Mouse (Mus musculus): ENCODE results near the gene Slc35f1.

GRCm38 (mm10) chr10:53124365-53124764 lies 434.0 kb downstream of the Slc35f1 start:
- TF ChIP-seq GATA1 (IDR thresholded peaks at IDR 0.05; ENCODE audit: borderline replicate concordance, low read length) (no peak), FLI1 (IDR thresholded peaks at IDR 0.05; ENCODE audit: low read length) (no peak)
